Comparison of ENCODE assay signal across 8 mouse cellular contexts in the genomic region with DNA sequence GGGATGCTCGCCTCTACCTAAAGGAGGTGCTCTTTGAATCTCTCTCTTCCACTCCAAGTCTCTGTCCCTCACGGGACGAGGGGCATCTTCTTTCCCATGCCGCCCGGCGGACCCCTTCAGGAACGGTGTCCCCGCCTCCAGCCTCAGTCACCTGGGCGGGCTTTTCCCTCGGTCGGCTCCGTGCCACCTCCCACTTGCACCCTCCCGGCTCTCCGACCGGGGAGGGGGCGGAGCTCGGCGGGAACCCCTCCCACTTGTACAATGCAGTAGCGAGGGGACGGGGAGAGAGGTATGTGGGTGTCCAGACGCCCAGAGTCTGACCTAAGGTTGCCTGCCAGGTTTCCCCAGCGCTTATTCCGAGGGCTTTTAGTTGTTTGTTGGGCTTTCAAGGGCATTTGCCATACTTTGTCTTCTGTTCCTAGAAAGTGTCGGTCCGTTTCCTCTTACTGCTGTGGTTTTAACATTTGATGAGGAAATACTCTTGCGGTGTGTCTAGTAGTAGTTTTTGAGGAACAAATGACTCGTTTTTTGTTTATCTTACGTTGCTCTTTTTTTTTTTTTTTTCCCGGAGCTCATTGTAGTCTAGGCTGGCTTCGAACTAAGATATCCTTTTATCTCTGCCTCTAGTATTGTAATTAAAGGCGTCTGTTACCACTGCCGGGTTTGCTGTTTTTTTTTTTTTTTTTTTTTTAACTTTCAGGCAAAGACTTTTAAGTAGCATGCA. TPM values are rescaled to one million over a fixed set of nuclear protein-coding genes. Genes with fewer than 3 reads are reported as not detected.
DNase-seq lines count a peak whose midpoint lies in the region; ATAC-seq lines count a peak whose summit lies in the region.

No protein-coding gene starts in this region.

- H3K27me3 ChIP-seq in forebrain, embryonic 10.5 days (ENCODE audit: poor library complexity, severe bottlenecking): no peaks in the 10 kb centered on the region
- H3K27me3 ChIP-seq in heart, embryonic 15.5 days: no peaks in the 10 kb centered on the region
- H3K27me3 ChIP-seq in liver, embryonic 16.5 days (ENCODE audit: control insufficient read depth, insufficient read depth, low read depth, low read length): no peaks in the 10 kb centered on the region
- H3K27me3 ChIP-seq in neural tube, embryonic 13.5 days: no peaks in the 10 kb centered on the region

- DNase-seq in CD8-positive naive resting alpha-beta T cell, adult 2 months (ENCODE audit: low read depth in 2 of 2, low spot score in 2 of 2): peak; percentile 81 to 83
- peak; percentile 85 for DNase-seq in c-Kit-negative CD71-positive TER-119-positive erythroid progenitor cells, embryonic 14.5 days (ENCODE audit: low read depth, low spot score)
- peak; percentile 85 for DNase-seq in forebrain, embryonic 10.5 days (ENCODE audit: extremely low spot score, low spot score)
- peak; percentile 94 to 96 for DNase-seq in kidney, postnatal 25 days
- DNase-seq in testis, postnatal 10 days (ENCODE audit: low spot score): peak; percentile 96

- ATAC-seq in heart, embryonic 15.5 days (replicated peaks; ENCODE audit: insufficient number of reproducible peaks, insufficient read depth, low FRiP score, low read depth): peak; percentile 85
- peak; percentile 85 for ATAC-seq in liver, embryonic 16.5 days (ENCODE audit: low read depth)
- ATAC-seq in neural tube, embryonic 13.5 days (ENCODE audit: low read depth): peak; percentile 73; the same call in 1 of the 2 replicates

- H3K9ac ChIP-seq in heart, embryonic 15.5 days: peak overlapping the region; percentile 96
- peak overlapping the region; percentile 92 for H3K9ac ChIP-seq in liver, embryonic 16.5 days (ENCODE audit: low read depth, low read length)
- peak overlapping the region; percentile 87 for H3K9ac ChIP-seq in neural tube, embryonic 13.5 days

- peak overlapping the region; percentile 92 for H3K4me3 ChIP-seq in forebrain, embryonic 10.5 days
- peak overlapping the region; percentile 100 for H3K4me3 ChIP-seq in heart, embryonic 15.5 days
- H3K4me3 ChIP-seq in liver, embryonic 16.5 days (ENCODE audit: low read depth, low read length): peak overlapping the region; percentile 95
- H3K4me3 ChIP-seq in neural tube, embryonic 13.5 days: peak overlapping the region; percentile 89

- H3K36me3 ChIP-seq in forebrain, embryonic 10.5 days (replicated peaks): peaks cover 14% of the 10 kb centered on the region; the same call in 1 of the 2 replicates
- no peaks in the 10 kb centered on the region for H3K36me3 ChIP-seq in heart, embryonic 15.5 days
- no peaks in the 10 kb centered on the region for H3K36me3 ChIP-seq in liver, embryonic 16.5 days (ENCODE audit: control insufficient read depth, insufficient read depth)
- H3K36me3 ChIP-seq in neural tube, embryonic 13.5 days: no peaks in the 10 kb centered on the region

- no peaks in the 10 kb centered on the region for H3K9me3 ChIP-seq in forebrain, embryonic 10.5 days
- H3K9me3 ChIP-seq in heart, embryonic 15.5 days (replicated peaks): no peaks in the 10 kb centered on the region
- H3K9me3 ChIP-seq in liver, embryonic 16.5 days (replicated peaks; ENCODE audit: control insufficient read depth, low read length): no peaks in the 10 kb centered on the region
- H3K9me3 ChIP-seq in neural tube, embryonic 13.5 days: no peaks in the 10 kb centered on the region

- H3K27ac ChIP-seq in forebrain, embryonic 10.5 days: peak overlapping the region; percentile 96
- H3K27ac ChIP-seq in heart, embryonic 15.5 days: peak overlapping the region; percentile 95
- H3K27ac ChIP-seq in liver, embryonic 16.5 days (ENCODE audit: low read length): peak overlapping the region; percentile 94
- peak overlapping the region; percentile 94 for H3K27ac ChIP-seq in neural tube, embryonic 13.5 days (replicated peaks)

- H3K4me2 ChIP-seq in heart, embryonic 15.5 days: peak overlapping the region; percentile 67
- peak overlapping the region; percentile 87 for H3K4me2 ChIP-seq in liver, embryonic 16.5 days (ENCODE audit: low read depth, low read length)
- peak overlapping the region; percentile 90 for H3K4me2 ChIP-seq in neural tube, embryonic 13.5 days

- peaks cover 3% of the 10 kb centered on the region; the same call in 1 of the 2 replicates for H3K4me1 ChIP-seq in forebrain, embryonic 10.5 days
- H3K4me1 ChIP-seq in heart, embryonic 15.5 days (replicated peaks): 0 out of 2 replicates have a peak, but pooled peaks cover 6% of the 10 kb centered on the region
- H3K4me1 ChIP-seq in liver, embryonic 16.5 days (ENCODE audit: control insufficient read depth, low read depth, low read length): peaks cover 6% of the 10 kb centered on the region; the same call in 1 of the 2 replicates
- H3K4me1 ChIP-seq in neural tube, embryonic 13.5 days (replicated peaks): peaks cover 12% of the 10 kb centered on the region

- WGBS in forebrain, embryonic 10.5 days: 4% methylated on average over 32 of the region's 32 CpGs
- WGBS in heart, embryonic 15.5 days: under 1% methylated on average over 32 of the region's 32 CpGs
- WGBS in liver, embryonic 16.5 days (ENCODE audit: insufficient replicate concordance): under 1% methylated on average over 32 of the region's 32 CpGs
- 5% methylated on average over 32 of the region's 32 CpGs for WGBS in neural tube, embryonic 13.5 days

RNA-seq across cellular contexts. Expression of a gene that starts 0.9 kb away (rescaled TPM):
- polyA plus RNA-seq in forebrain, embryonic 10.5 days (2016; fragmentation: Nextera tagmentation; extraction: Ambion mirVana): 33.4 and 37.1 TPM in 2 replicates
- 14.1 and 18.1 TPM in 2 replicates for polyA plus RNA-seq in heart, embryonic 15.5 days (2015; fragmentation: Nextera tagmentation; extraction: Ambion mirVana)
- 11.3 and 12.4 TPM in 2 replicates for polyA plus RNA-seq in liver, embryonic 16.5 days (2015; fragmentation: Nextera tagmentation; extraction: Ambion mirVana)
- polyA plus RNA-seq in neural tube, embryonic 13.5 days (2015; fragmentation: Nextera tagmentation; extraction: Ambion mirVana): 19.0 and 20.8 TPM in 2 replicates

RNA-seq across cellular contexts. Expression of a gene that starts 33.5 kb away (rescaled TPM):
- 9.2 and 9.8 TPM in 2 replicates for polyA plus RNA-seq in forebrain, embryonic 10.5 days (2016; fragmentation: Nextera tagmentation; extraction: Ambion mirVana)
- 3.4 and 4.9 TPM in 2 replicates for polyA plus RNA-seq in heart, embryonic 15.5 days (2015; fragmentation: Nextera tagmentation; extraction: Ambion mirVana)
- 1.5 TPM in 2 replicates for polyA plus RNA-seq in liver, embryonic 16.5 days (2015; fragmentation: Nextera tagmentation; extraction: Ambion mirVana)
- polyA plus RNA-seq in neural tube, embryonic 13.5 days (2015; fragmentation: Nextera tagmentation; extraction: Ambion mirVana): 6.2 and 7.2 TPM in 2 replicates

Comparison
In these comparisons a context has a peak if more than half of its experiments do, and no peak if none do; other contexts are left out.
1. Peak in every context shown above with its lines: DNase-seq, ATAC-seq, H3K4me3 ChIP-seq and H3K27ac ChIP-seq.